Comparison of ENCODE assay signal across 16 mouse cellular contexts in genomic region chr6:6730259-6730658, GRCm38 (mm10).
"Had no signal": no experiment of that assay in that cellular context is flagged by ENCODE, and none has a peak within 500 bp of the region (broad histone marks: within the 10 kb centered on the region; RNA-seq: fewer than 3 reads in every experiment).

No protein-coding gene starts in this region.

- H3K4me1 ChIP-seq: neural tube, embryonic 12.5 days; neural tube, embryonic 13.5 days; neural tube, embryonic 15.5 days; stomach, embryonic 15.5 days had no signal

- DNase-seq: retina, postnatal 1 day; right cerebral cortex, adult 18-20 months; right cerebral cortex, postnatal 14 days; right cerebral cortex, postnatal 25 days; spleen, adult 18-20 months; thymus, adult 18-20 months; thymus, adult 2 months; thymus, postnatal 14 days; thymus, postnatal 25 days; thymus, postnatal 36 days; thymus, postnatal 4 days had no signal

- H3K36me3 ChIP-seq: neural tube, embryonic 12.5 days; neural tube, embryonic 13.5 days; neural tube, embryonic 15.5 days; stomach, embryonic 15.5 days had no signal

- H3K4me3 ChIP-seq: neural tube, embryonic 12.5 days; neural tube, embryonic 13.5 days; neural tube, embryonic 15.5 days; stomach, embryonic 15.5 days had no signal

- H3K27me3 ChIP-seq: neural tube, embryonic 12.5 days; neural tube, embryonic 13.5 days; neural tube, embryonic 15.5 days; stomach, embryonic 15.5 days had no signal

- H3K9me3 ChIP-seq: neural tube, embryonic 12.5 days; neural tube, embryonic 13.5 days; neural tube, embryonic 15.5 days; stomach, embryonic 15.5 days had no signal

- H3K27ac ChIP-seq: neural tube, embryonic 12.5 days; neural tube, embryonic 13.5 days; neural tube, embryonic 15.5 days; stomach, embryonic 15.5 days; stomach, postnatal 0 days had no signal

- H3K9ac ChIP-seq: neural tube, embryonic 12.5 days; neural tube, embryonic 13.5 days; neural tube, embryonic 15.5 days; stomach, embryonic 15.5 days had no signal

- H3K4me2 ChIP-seq: neural tube, embryonic 12.5 days; neural tube, embryonic 13.5 days; neural tube, embryonic 15.5 days; stomach, embryonic 15.5 days had no signal
